Mouse (Mus musculus): Measurements from ENCODE around the gene Rev1.

- TF ChIP-seq USF2 (IDR thresholded peaks at IDR 0.05; ENCODE audit: borderline replicate concordance in 1 of 2, insufficient read depth in 1 of 2, low read depth in 1 of 2, low read length in 2 of 2) (no peak), POLR2A (IDR thresholded peaks at IDR 0.05; ENCODE audit: control insufficient read depth in 1 of 2, insufficient read depth in 1 of 2, low read depth in 1 of 2, low read length in 2 of 2, poor library complexity in 1 of 2) (no peak), NELFE (IDR thresholded peaks at IDR 0.05; ENCODE audit: low read depth, low read length) (no peak), POLR2AphosphoS5 (IDR thresholded peaks at IDR 0.05; ENCODE audit: borderline replicate concordance, low read depth, low read length) (no peak), JUND (IDR thresholded peaks at IDR 0.05; ENCODE audit: low read depth, low read length) (no peak), TCF12 (IDR thresholded peaks at IDR 0.05; ENCODE audit: low read depth, low read length) (no peak), NRF1 (IDR thresholded peaks at IDR 0.05; ENCODE audit: insufficient read depth, low read depth, low read length, poor library complexity, severe bottlenecking) (no peak), GATA1 (IDR thresholded peaks at IDR 0.05; ENCODE audit: low read depth, low read length) (no peak), CTCF (IDR thresholded peaks at IDR 0.05 in 2 of 3, conservative IDR thresholded peaks at IDR 0.05 in 1 of 3; ENCODE audit: control insufficient read depth in 1 of 3, insufficient read depth in 1 of 3, low read depth in 2 of 3, low read length in 3 of 3, poor library complexity in 1 of 3, severe bottlenecking in 1 of 3) (no peak), MXI1 (IDR thresholded peaks at IDR 0.05; ENCODE audit: low read depth, low read length) (no peak), EP300 (IDR thresholded peaks at IDR 0.05; ENCODE audit: low read depth in 1 of 2, low read length in 2 of 2) (no peak), MYC (IDR thresholded peaks at IDR 0.05; ENCODE audit: low read depth, low read length) (no peak)
Measured at GRCm38 (mm10) chr1:38035521-38035920, 94.1 kb downstream of the Rev1 start.
